Mouse (Mus musculus) forebrain, embryonic 15.5 days (tissue): ENCODE measurements around the gene Oas1h. TPM values are rescaled to one million over a fixed set of nuclear protein-coding genes. Genes with fewer than 3 reads are reported as not detected.

Source experiments
- ATAC-seq: fragments of 200-750 bp; cut with Nextera tagmentation; replicated peaks from 2 replicates; pipeline ENCODE4 v1.8.0; 2017; ENCODE audit warnings: mild to moderate bottlenecking, moderate TSS enrichment, moderate library complexity
- H3K27ac ChIP-seq: fragments of 300-500 bp; sonication (generic); replicated peaks from 2 replicates; pipeline ENCODE4 v1.5.1; 2015; ENCODE audit warnings: mild to moderate bottlenecking, inconsistent platforms
- H3K27me3 ChIP-seq: fragments of 300-500 bp; sonication (generic); 2 replicates; pipeline ENCODE4 v1.6.1; 2015; ENCODE audit warnings: inconsistent platforms
- H3K36me3 ChIP-seq: fragments of 300-500 bp; sonication (generic); 2 replicates; pipeline ENCODE4 v1.6.1; 2015; ENCODE audit warnings: mild to moderate bottlenecking, inconsistent platforms
- H3K4me1 ChIP-seq: fragments of 300-500 bp; sonication (generic); 2 replicates; pipeline ENCODE4 v1.6.1; 2015; ENCODE audit warnings: inconsistent platforms
- H3K4me2 ChIP-seq: fragments of 300-500 bp; sonication (generic); replicated peaks from 2 replicates; pipeline ENCODE4 v1.6.1; 2015; ENCODE audit warnings: mild to moderate bottlenecking, inconsistent platforms
- H3K4me3 ChIP-seq: fragments of 300-500 bp; sonication (generic); 2 replicates; pipeline ENCODE4 v1.5.1; 2015; ENCODE audit warnings: mild to moderate bottlenecking, inconsistent platforms
- H3K9ac ChIP-seq: fragments of 300-500 bp; sonication (generic); replicated peaks from 2 replicates; pipeline ENCODE4 v1.6.1; 2015; ENCODE audit warnings: mild to moderate bottlenecking, inconsistent platforms
- H3K9me3 ChIP-seq: fragments of 300-500 bp; sonication (generic); 2 replicates; pipeline ENCODE4 v1.6.1; 2016; ENCODE audit warnings: inconsistent platforms
- WGBS: fragments of 180-500 bp; shearing (Covaris S2); methylation state at CpG from one replicate; pipeline ENCODE4 v1.1.7; 2015; ENCODE audit warnings: mixed read lengths; 5-methylcytosine and 5-hydroxymethylcytosine counted together
- polyA plus RNA-seq: library from polyadenylated mRNA; unstranded; fragments of >200 nt; fragmentation: Nextera tagmentation; extraction: Ambion mirVana; gene quantifications from 2 replicates; pipeline ENCODE4 v1.2.1, GENCODE M21; 2015

Gene Oas1h
- not detected in 2 replicates for polyA plus RNA-seq

- H3K27me3 ChIP-seq: no peaks in the 10 kb centered on the region
- H3K36me3 ChIP-seq: no peaks in the 10 kb centered on the region
- H3K9ac ChIP-seq: no peak within 1 kb of the TSS
- no peaks in the 10 kb centered on the region for H3K9me3 ChIP-seq
- H3K4me1 ChIP-seq: no peaks in the 10 kb centered on the region
- 51% methylated on average over 4 of the region's 4 CpGs for WGBS
- no peak for ATAC-seq
- no peak within 1 kb of the TSS for H3K4me3 ChIP-seq
- H3K4me2 ChIP-seq: no peak within 1 kb of the TSS
- no peak within 1 kb of the TSS for H3K27ac ChIP-seq
These were observed at the start of gene Oas1h for GRCm38 (mm10) chr5:120861121-120861520. Gene Oas1h, plus strand, starts transcription at chr5:120861421.

- H3K27ac ChIP-seq: peak within 1 kb of the TSS; percentile 62
- WGBS: 7% methylated on average over 18 of the region's 18 CpGs
- peak within 1 kb of the TSS; percentile 29 for H3K9ac ChIP-seq
- no peaks in the 10 kb centered on the region for H3K27me3 ChIP-seq
- H3K36me3 ChIP-seq: no peaks in the 10 kb centered on the region
- H3K4me3 ChIP-seq: peak within 1 kb of the TSS; percentile 36
- H3K4me2 ChIP-seq: peak within 1 kb of the TSS; percentile 42
- H3K9me3 ChIP-seq: no peaks in the 10 kb centered on the region
- H3K4me1 ChIP-seq: peaks cover 9% of the 10 kb centered on the region
- ATAC-seq: peak; percentile 84
These were observed 49.0 kb upstream of the Oas1h start, which contains the start of gene Oas1c for GRCm38 (mm10) chr5:120811951-120812819. Gene Oas1c, minus strand, starts transcription at chr5:120812514.

DNA sequence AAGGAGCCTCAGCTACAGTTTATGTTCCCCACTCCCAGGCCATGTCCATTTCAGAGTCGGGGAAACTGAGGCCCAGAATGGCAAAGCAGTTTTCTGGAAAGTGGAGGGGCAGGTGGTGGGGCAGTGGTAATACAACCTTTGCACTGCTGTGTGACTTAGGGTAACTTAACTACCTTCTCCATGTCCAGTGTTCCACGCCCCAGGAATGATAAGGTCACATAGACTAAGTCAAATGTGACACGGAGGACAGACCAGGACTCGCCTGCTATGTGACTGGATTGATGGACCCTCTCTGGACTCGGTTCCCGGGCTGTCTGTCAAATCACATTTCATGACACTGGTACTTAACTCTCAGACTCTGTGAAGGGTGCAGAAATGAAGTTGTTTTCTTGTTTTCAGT, 48.2 kb upstream of the Oas1h start:
- Histone ChIP-seq H3K27me3 (no peaks in the 10 kb centered on the region), H3K9ac (no peak overlapping the region), H3K4me3 (peak overlapping the region; percentile 36; the same call in 1 of the 2 replicates), H3K9me3 (no peaks in the 10 kb centered on the region), H3K4me2 (peak overlapping the region; percentile 42; the same call in 1 of the 2 replicates), H3K36me3 (no peaks in the 10 kb centered on the region), H3K4me1 (peaks cover 9% of the 10 kb centered on the region), H3K27ac (no peak overlapping the region)
- no peak for ATAC-seq
- 87% methylated on average over 6 of the region's 6 CpGs for WGBS

- no peak for ATAC-seq
- Histone ChIP-seq H3K9me3 (0 out of 2 replicates have a peak, but pooled peaks cover 6% of the 10 kb centered on the region), H3K9ac (no peak overlapping the region), H3K4me1 (peaks cover 9% of the 10 kb centered on the region), H3K4me2 (no peak overlapping the region), H3K27me3 (no peaks in the 10 kb centered on the region), H3K27ac (no peak overlapping the region), H3K36me3 (no peaks in the 10 kb centered on the region), H3K4me3 (no peak overlapping the region)
- WGBS: 73% methylated on average over 3 of the region's 3 CpGs
These were observed 45.3 kb upstream of the Oas1h start for GRCm38 (mm10) chr5:120815949-120816348.

DNA sequence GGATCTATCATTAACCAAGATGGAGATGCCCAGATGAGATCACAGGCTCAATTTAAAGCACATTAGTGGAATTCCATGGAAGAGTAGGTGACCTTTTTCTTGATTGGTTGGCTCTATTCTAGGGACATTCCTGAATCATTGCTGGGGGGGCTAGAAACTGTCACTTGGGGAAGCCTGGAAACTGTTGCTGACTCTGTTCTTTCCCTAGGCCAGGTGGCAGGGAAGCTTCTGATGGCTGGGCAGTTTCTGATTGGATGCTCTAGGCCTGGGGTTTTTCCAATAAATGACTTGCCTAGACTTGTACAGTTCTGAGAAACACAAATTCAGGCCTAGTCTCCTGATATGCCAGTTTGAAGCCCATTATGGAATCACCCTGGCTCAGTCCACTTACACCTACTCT, 42.2 kb upstream of the Oas1h start:
- no peaks in the 10 kb centered on the region for H3K4me1 ChIP-seq
- H3K9ac ChIP-seq: no peak overlapping the region
- H3K27ac ChIP-seq: no peak overlapping the region
- H3K9me3 ChIP-seq: 0 out of 2 replicates have a peak, but pooled peaks cover 6% of the 10 kb centered on the region
- H3K4me2 ChIP-seq: no peak overlapping the region
- no peaks in the 10 kb centered on the region for H3K36me3 ChIP-seq
- H3K27me3 ChIP-seq: no peaks in the 10 kb centered on the region
- ATAC-seq: no peak
- no peak overlapping the region for H3K4me3 ChIP-seq

- H3K27me3 ChIP-seq: no peaks in the 10 kb centered on the region
- no peak overlapping the region for H3K4me2 ChIP-seq
- H3K36me3 ChIP-seq: no peaks in the 10 kb centered on the region
- H3K9ac ChIP-seq: no peak overlapping the region
- whole genome bisulfite sequencing: 82% methylated on average over 4 of the region's 4 CpGs
- no peaks in the 10 kb centered on the region for H3K9me3 ChIP-seq
- ATAC-seq: no peak
- peaks cover 11% of the 10 kb centered on the region for H3K4me1 ChIP-seq
- H3K4me3 ChIP-seq: no peak overlapping the region
- H3K27ac ChIP-seq: no peak overlapping the region
These were observed 30.2 kb upstream of the Oas1h start for GRCm38 (mm10) chr5:120831031-120831430.

- Histone ChIP-seq H3K4me1 (peaks cover 11% of the 10 kb centered on the region), H3K27ac (no peak overlapping the region), H3K4me2 (peak overlapping the region; percentile 22), H3K36me3 (no peaks in the 10 kb centered on the region), H3K9ac (no peak overlapping the region), H3K4me3 (no peak overlapping the region), H3K9me3 (no peaks in the 10 kb centered on the region), H3K27me3 (no peaks in the 10 kb centered on the region)
- WGBS: 7% methylated on average over 17 of the region's 17 CpGs
- no peak for ATAC-seq
These were observed 27.6 kb upstream of the Oas1h start for GRCm38 (mm10) chr5:120833335-120834280.

GRCm38 (mm10) chr5:120836731-120837585, 24.3 kb upstream of the Oas1h start:
- H3K9me3 ChIP-seq: no peaks in the 10 kb centered on the region
- H3K27me3 ChIP-seq: no peaks in the 10 kb centered on the region
- H3K4me2 ChIP-seq: no peak overlapping the region
- 11% methylated on average over 8 of the region's 8 CpGs for WGBS
- peaks cover 11% of the 10 kb centered on the region for H3K4me1 ChIP-seq
- H3K27ac ChIP-seq: no peak overlapping the region
- ATAC-seq: no peak
- no peak overlapping the region for H3K9ac ChIP-seq
- H3K4me3 ChIP-seq: no peak overlapping the region
- H3K36me3 ChIP-seq: no peaks in the 10 kb centered on the region

- no peaks in the 10 kb centered on the region for H3K36me3 ChIP-seq
- 0 out of 2 replicates have a peak, but pooled peaks cover 2% of the 10 kb centered on the region for H3K4me1 ChIP-seq
- H3K4me2 ChIP-seq: no peak overlapping the region
- ATAC-seq: peak; percentile 57; the same call in 1 of the 2 replicates
- no peak overlapping the region for H3K9ac ChIP-seq
- no peak overlapping the region for H3K4me3 ChIP-seq
- H3K9me3 ChIP-seq: no peaks in the 10 kb centered on the region
- 47% methylated on average over 3 of the region's 3 CpGs for WGBS
- no peaks in the 10 kb centered on the region for H3K27me3 ChIP-seq
- H3K27ac ChIP-seq: peak overlapping the region; percentile 51
These were observed 16.5 kb upstream of the Oas1h start for GRCm38 (mm10) chr5:120844713-120845112.

GRCm38 (mm10) chr5:120847067-120847466, 14.2 kb upstream of the Oas1h start, which contains the start of gene Oas1f:
Gene Oas1f, plus strand, starts transcription at chr5:120847367.
- H3K27ac ChIP-seq: no peak within 1 kb of the TSS
- WGBS: 88% methylated on average over 4 of the region's 4 CpGs

GRCm38 (mm10) chr5:120849601-120850136, 11.6 kb upstream of the Oas1h start:
- WGBS: 63% methylated on average over 3 of the region's 3 CpGs
- Histone ChIP-seq H3K9me3 (peaks cover under 1% of the 10 kb centered on the region; the same call in 1 of the 2 replicates), H3K9ac (no peak overlapping the region), H3K4me1 (0 out of 2 replicates have a peak, but pooled peaks cover 2% of the 10 kb centered on the region), H3K4me3 (no peak overlapping the region), H3K4me2 (no peak overlapping the region), H3K27me3 (no peaks in the 10 kb centered on the region), H3K27ac (no peak overlapping the region), H3K36me3 (no peaks in the 10 kb centered on the region)
- no peak for ATAC-seq

More at GRCm38 (mm10) chr5:120847067-120847466, 14.2 kb upstream of the Oas1h start, which contains the start of gene Oas1f:
- Histone ChIP-seq H3K36me3 (no peaks in the 10 kb centered on the region), H3K4me3 (no peak within 1 kb of the TSS), H3K9me3 (no peaks in the 10 kb centered on the region), H3K4me1 (0 out of 2 replicates have a peak, but pooled peaks cover 2% of the 10 kb centered on the region), H3K27me3 (no peaks in the 10 kb centered on the region), H3K9ac (no peak within 1 kb of the TSS), H3K4me2 (no peak within 1 kb of the TSS)
- ATAC-seq: no peak
